Mouse (Mus musculus): ENCODE measurements at regions not wholly inside any gene's neighbourhood (a gene's known extent, or its start where the extent isn't known, plus 50 kb on each side); places are given as distances from the start of the nearest gene placed in this dataset.
A peak's percentile ranks its signal among the peaks of the same experiment; 100 is the strongest.

DNA sequence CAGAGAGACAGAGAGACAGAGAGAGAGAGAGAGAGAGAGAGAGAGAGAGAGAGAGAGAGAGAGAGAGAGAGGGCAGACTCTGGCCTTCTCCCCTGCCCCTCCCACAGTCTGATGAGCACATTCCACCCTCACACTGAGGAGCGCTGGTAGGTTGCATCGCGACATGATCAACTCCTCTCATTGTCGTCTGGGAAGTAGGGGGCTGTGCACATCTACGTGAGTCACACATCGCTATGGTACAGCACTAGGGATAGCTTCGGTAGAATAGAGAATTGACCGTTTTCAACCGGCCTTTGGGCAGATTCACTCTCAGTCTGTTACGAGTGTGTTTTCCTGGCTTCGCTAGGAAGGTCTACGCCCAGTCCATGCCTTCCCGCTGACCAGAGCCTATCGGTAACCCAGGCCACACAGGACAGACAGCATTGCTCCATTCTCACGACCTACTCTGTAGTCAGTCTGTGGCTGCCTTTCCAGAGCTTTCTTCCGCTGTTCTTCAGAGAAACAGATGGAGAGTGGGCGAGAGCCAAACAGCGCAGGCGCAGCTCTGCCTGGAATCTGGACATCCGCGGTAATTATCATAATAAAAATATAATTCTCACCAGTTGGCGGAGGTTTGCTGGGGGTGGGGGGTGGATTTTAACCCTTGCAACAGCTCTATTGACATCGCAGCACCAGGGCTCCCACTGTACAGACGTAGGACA, 164.3 kb downstream of the Emp1 start:
- H3K9me3 ChIP-seq: no peaks in the 10 kb centered on the region
- WGBS: 65% methylated on average over 24 of the region's 24 CpGs
- H3K4me2 ChIP-seq: peak overlapping the region; percentile 16
- ATAC-seq (ENCODE audit: low FRiP score, low read depth): peak; percentile 68
- H3K27ac ChIP-seq (replicated peaks): no peak overlapping the region
- H3K27me3 ChIP-seq: no peaks in the 10 kb centered on the region
- no peak overlapping the region for H3K9ac ChIP-seq
- no peaks in the 10 kb centered on the region for H3K36me3 ChIP-seq
- H3K4me3 ChIP-seq: no peak overlapping the region
- H3K4me1 ChIP-seq (replicated peaks): peaks cover 14% of the 10 kb centered on the region

- Histone ChIP-seq H3K9ac (no peak overlapping the region), H3K27me3 (no peaks in the 10 kb centered on the region), H3K9me3 (no peaks in the 10 kb centered on the region), H3K4me2 (no peak overlapping the region), H3K4me3 (no peak overlapping the region), H3K36me3 (no peaks in the 10 kb centered on the region), H3K4me1 (replicated peaks) (peaks cover 14% of the 10 kb centered on the region), H3K27ac (replicated peaks) (no peak overlapping the region)
- 67% methylated on average over 4 of the region's 4 CpGs for WGBS
- no peak for ATAC-seq (ENCODE audit: low FRiP score, low read depth)
These were observed 165.5 kb downstream of the Emp1 start for GRCm38 (mm10) chr6:135527879-135528278.

DNA sequence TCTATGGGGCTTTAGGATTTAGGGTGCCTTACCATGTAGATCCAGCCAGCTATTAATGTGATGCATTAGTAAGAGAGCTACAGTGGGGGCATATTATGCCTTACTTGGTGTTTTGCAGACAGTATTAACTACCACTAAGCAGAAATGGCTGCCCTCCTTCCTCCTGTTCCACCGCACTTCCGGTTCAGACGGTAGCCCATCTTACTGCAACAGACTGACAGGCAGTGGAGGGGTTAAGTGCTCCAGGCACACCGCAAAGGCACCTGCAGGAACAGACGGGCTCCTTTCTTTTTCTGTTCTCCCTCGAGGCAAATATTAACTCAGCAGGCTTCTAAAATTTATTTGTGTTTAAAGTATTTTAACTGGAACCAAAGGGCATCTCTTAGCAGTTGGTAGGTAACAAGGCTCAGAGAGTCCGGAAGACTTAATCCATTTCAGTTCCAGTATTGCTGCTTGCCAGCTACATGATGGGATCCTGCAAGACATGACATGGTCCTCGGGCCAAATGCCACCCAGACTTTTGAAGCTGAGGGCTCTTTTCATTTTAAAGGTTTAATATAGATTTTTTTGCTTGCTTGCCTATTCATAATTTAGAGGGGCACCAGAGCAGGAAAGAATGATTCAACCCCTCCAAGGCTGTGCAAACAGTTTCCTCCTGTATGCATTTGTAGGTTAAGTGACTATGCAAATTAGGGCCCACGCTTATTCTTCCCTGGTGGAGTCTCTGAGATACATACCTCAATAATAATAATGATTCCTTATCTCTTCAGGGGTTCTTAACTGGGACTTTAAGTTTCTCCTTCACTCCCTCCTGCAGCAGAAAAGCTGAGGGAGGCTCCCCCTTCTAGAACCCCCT, 177.7 kb downstream of the Emp1 start:
- H3K4me3 ChIP-seq: no peak overlapping the region
- H3K27ac ChIP-seq (replicated peaks): no peak overlapping the region
- no peaks in the 10 kb centered on the region for H3K36me3 ChIP-seq
- no peaks in the 10 kb centered on the region for H3K9me3 ChIP-seq
- ATAC-seq (ENCODE audit: low FRiP score, low read depth): no peak
- 35% methylated on average over 9 of the region's 9 CpGs for WGBS
- no peak overlapping the region for H3K9ac ChIP-seq
- H3K4me1 ChIP-seq (replicated peaks): peaks cover 8% of the 10 kb centered on the region
- no peaks in the 10 kb centered on the region for H3K27me3 ChIP-seq
- H3K4me2 ChIP-seq: no peak overlapping the region

DNA sequence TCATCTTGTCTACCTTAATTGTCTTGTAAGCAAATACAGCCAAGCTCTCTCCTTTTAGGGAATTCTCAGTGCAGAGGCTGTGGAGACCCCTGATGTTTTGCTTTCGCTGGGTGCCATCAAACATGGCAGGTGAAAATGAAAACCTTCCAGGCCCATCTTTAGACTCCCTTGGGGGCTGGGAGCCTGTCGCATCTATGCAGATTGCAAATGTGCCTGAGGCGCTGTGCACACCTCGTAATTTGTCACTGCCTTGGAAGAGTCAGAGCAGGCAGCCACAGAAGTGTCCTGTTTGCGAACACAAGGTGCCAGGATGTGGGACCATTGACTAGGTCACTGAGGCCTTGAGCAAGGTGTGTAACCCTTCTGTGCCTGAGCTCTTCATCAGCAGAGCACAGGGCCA, 179.2 kb downstream of the Emp1 start:
- Histone ChIP-seq H3K9me3 (no peaks in the 10 kb centered on the region), H3K36me3 (no peaks in the 10 kb centered on the region), H3K4me3 (no peak overlapping the region), H3K4me1 (replicated peaks) (peaks cover 8% of the 10 kb centered on the region), H3K9ac (no peak overlapping the region), H3K27ac (replicated peaks) (no peak overlapping the region), H3K4me2 (no peak overlapping the region), H3K27me3 (no peaks in the 10 kb centered on the region)
- no peak for ATAC-seq (ENCODE audit: low FRiP score, low read depth)
- WGBS: 67% methylated on average over 5 of the region's 5 CpGs

GRCm38 (mm10) chr6:135542356-135542755, 180.0 kb downstream of the Emp1 start:
- H3K9ac ChIP-seq: no peak overlapping the region
- no peaks in the 10 kb centered on the region for H3K9me3 ChIP-seq
- H3K4me1 ChIP-seq (replicated peaks): peaks cover 8% of the 10 kb centered on the region
- no peak for ATAC-seq (ENCODE audit: low FRiP score, low read depth)
- H3K36me3 ChIP-seq: no peaks in the 10 kb centered on the region
- H3K27me3 ChIP-seq: no peaks in the 10 kb centered on the region
- no peak overlapping the region for H3K27ac ChIP-seq (replicated peaks)
- 77% methylated on average over 5 of the region's 5 CpGs for WGBS
- H3K4me3 ChIP-seq: no peak overlapping the region
- no peak overlapping the region for H3K4me2 ChIP-seq

GRCm38 (mm10) chr6:135543390-135543789, 181.0 kb downstream of the Emp1 start:
- Histone ChIP-seq H3K4me3 (no peak overlapping the region), H3K27me3 (no peaks in the 10 kb centered on the region), H3K27ac (replicated peaks) (no peak overlapping the region), H3K4me2 (no peak overlapping the region), H3K36me3 (no peaks in the 10 kb centered on the region), H3K9me3 (no peaks in the 10 kb centered on the region), H3K4me1 (replicated peaks) (peaks cover 8% of the 10 kb centered on the region), H3K9ac (no peak overlapping the region)
- ATAC-seq (ENCODE audit: low FRiP score, low read depth): no peak
- WGBS: 75% methylated on average over 3 of the region's 3 CpGs

- no peak overlapping the region for H3K27ac ChIP-seq (replicated peaks)
- H3K27me3 ChIP-seq: no peaks in the 10 kb centered on the region
- H3K4me3 ChIP-seq: no peak overlapping the region
- 39% methylated on average over 3 of the region's 3 CpGs for WGBS
- no peaks in the 10 kb centered on the region for H3K36me3 ChIP-seq
- no peaks in the 10 kb centered on the region for H3K9me3 ChIP-seq
- H3K4me1 ChIP-seq (replicated peaks): peaks cover 8% of the 10 kb centered on the region
- no peak overlapping the region for H3K9ac ChIP-seq
- no peak for ATAC-seq (ENCODE audit: low FRiP score, low read depth)
- no peak overlapping the region for H3K4me2 ChIP-seq
These were observed 181.5 kb downstream of the Emp1 start for GRCm38 (mm10) chr6:135543863-135544262.

DNA sequence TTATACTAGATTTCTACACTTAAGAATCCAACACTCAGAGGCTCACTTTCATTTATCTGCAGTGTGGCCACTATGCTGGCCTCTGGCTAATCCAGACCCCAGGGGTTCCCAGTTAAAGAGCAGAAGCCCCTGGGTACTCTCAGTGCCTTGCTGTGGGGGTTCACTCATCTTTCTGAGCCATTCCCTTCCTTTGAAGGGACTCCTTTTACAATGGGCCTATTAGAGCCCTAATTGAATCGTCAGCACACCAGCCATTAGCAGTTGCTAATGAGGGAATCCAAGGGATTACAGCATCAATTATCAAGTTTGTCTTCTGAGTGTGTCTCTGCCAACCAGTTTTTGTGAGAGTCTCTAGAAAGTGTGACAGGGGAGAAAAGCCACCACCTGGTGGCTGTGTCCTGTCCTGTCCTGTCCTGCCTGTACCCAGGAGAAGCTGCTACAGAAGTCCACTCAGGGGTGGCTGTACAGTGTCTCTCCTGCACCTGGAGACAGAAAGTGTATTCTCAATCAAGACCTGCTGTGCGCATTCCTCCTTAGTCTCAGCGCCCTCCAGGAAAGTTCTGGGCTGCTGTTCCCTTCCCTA, 188.1 kb downstream of the Emp1 start:
- no peaks in the 10 kb centered on the region for H3K36me3 ChIP-seq
- no peaks in the 10 kb centered on the region for H3K27me3 ChIP-seq
- H3K9ac ChIP-seq: no peak overlapping the region
- no peaks in the 10 kb centered on the region for H3K4me1 ChIP-seq (replicated peaks)
- ATAC-seq (ENCODE audit: low FRiP score, low read depth): no peak
- H3K9me3 ChIP-seq: no peaks in the 10 kb centered on the region
- no peak overlapping the region for H3K4me2 ChIP-seq
- 49% methylated on average over 3 of the region's 3 CpGs for WGBS
- H3K27ac ChIP-seq (replicated peaks): no peak overlapping the region
- H3K4me3 ChIP-seq: no peak overlapping the region

DNA sequence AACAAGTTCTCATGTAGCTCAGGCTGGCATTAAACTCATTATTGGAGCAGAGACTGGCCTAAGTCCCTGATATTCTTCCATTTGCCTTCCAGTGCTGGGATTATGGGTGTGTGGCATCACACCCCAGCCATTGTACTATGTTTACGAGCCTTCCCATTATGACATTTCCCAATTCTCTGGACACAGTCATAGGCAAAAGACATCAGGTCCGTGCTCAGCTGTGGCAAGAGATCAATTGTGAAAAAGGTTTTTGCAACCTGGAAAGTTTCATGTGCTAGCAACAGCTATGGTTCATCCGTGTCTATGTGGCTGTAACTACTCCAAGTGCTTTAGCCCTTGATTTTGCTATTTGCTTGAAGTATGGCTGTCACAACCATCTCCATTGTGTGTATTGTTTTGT, 190.1 kb downstream of the Emp1 start:
- H3K4me1 ChIP-seq (replicated peaks): no peaks in the 10 kb centered on the region
- H3K9ac ChIP-seq: no peak overlapping the region
- no peak overlapping the region for H3K4me2 ChIP-seq
- ATAC-seq (ENCODE audit: low FRiP score, low read depth): no peak
- WGBS: 91% methylated on average over 3 of the region's 3 CpGs
- no peaks in the 10 kb centered on the region for H3K36me3 ChIP-seq
- no peaks in the 10 kb centered on the region for H3K9me3 ChIP-seq
- H3K27ac ChIP-seq (replicated peaks): no peak overlapping the region
- no peaks in the 10 kb centered on the region for H3K27me3 ChIP-seq
- no peak overlapping the region for H3K4me3 ChIP-seq

DNA sequence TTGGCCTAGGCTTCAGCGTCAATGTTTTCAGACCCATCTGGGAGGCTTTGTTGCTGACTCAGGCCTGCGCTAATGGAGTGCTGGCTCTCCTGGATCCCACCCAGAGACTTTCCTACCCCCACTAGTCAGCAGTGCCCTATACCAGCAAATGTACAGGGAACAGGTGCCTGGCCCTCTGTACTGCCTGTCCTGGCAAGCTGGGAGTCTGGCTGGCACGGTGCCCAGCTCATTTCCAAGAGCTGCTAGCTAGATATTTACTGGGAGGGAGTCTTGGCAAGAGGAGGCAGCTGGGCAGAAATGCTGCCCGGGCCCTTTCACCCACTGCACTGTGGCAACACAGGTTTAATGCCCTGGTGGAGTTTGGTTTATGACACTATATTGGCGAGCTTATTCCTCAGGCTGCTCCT, 197.2 kb downstream of the Emp1 start:
- Histone ChIP-seq H3K4me2 (0 out of 2 replicates have a peak overlapping the region, but pooled peaks have one; percentile 4), H3K4me1 (replicated peaks) (peaks cover 26% of the 10 kb centered on the region), H3K9me3 (no peaks in the 10 kb centered on the region), H3K27ac (replicated peaks) (peak overlapping the region; percentile 56), H3K27me3 (no peaks in the 10 kb centered on the region), H3K4me3 (no peak overlapping the region), H3K36me3 (no peaks in the 10 kb centered on the region), H3K9ac (no peak overlapping the region)
- 29% methylated on average over 5 of the region's 5 CpGs for WGBS
- ATAC-seq (ENCODE audit: low FRiP score, low read depth): peak; percentile 95

DNA sequence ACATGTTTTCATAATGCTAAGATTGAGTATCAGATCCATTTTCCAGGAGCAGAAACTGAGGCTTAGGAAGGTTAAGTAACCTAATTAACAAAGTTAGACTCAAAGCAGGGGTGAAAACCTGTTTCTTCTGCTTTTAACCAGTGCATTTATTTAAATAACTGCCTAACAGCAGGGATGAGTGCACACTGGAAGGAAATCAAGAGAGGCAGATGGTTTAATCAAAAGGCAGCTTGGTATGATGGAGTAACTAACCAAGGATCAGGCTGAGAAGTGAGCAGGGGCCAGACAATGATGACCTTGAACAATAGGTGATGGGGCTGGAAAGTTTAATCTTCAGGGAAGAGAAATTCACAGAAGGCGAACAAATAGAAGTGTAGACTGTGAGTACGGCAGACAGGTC, 199.9 kb downstream of the Emp1 start:
- Histone ChIP-seq H3K4me3 (no peak overlapping the region), H3K27ac (replicated peaks) (no peak overlapping the region), H3K4me1 (replicated peaks) (peaks cover 26% of the 10 kb centered on the region)

GRCm38 (mm10) chr6:135563766-135564165, 201.4 kb downstream of the Emp1 start:
- Histone ChIP-seq H3K9ac (no peak overlapping the region), H3K27ac (replicated peaks) (no peak overlapping the region), H3K9me3 (no peaks in the 10 kb centered on the region), H3K36me3 (no peaks in the 10 kb centered on the region), H3K4me2 (no peak overlapping the region), H3K4me1 (replicated peaks) (peaks cover 22% of the 10 kb centered on the region), H3K27me3 (no peaks in the 10 kb centered on the region), H3K4me3 (no peak overlapping the region)
- no peak for ATAC-seq (ENCODE audit: low FRiP score, low read depth)

More for the DNA sequence above, 199.9 kb downstream of the Emp1 start:
- Histone ChIP-seq H3K9me3 (no peaks in the 10 kb centered on the region), H3K9ac (no peak overlapping the region), H3K27me3 (no peaks in the 10 kb centered on the region), H3K36me3 (no peaks in the 10 kb centered on the region), H3K4me2 (no peak overlapping the region)
- WGBS: 76% methylated on average over 2 of the region's 2 CpGs
- no peak for ATAC-seq (ENCODE audit: low FRiP score, low read depth)

Data from hindbrain, embryonic 15.5 days (tissue).